Mouse (Mus musculus) liver, embryonic 14.5 days (tissue): Measurements from ENCODE around the gene Vps51. TPM values are rescaled to one million over a fixed set of nuclear protein-coding genes. Genes with fewer than 3 reads are reported as not detected.

Experiments
- ATAC-seq: fragments of 200-750 bp; cut with Nextera tagmentation; 2 replicates; pipeline ENCODE4 v1.8.0; 2017; ENCODE audit warnings: moderate number of reproducible peaks, mild to moderate bottlenecking, moderate library complexity; ENCODE audit not compliant: insufficient read depth
- DNase-seq, 3 experiments: peaks; one replicate each; pipeline ENCODE4 v3.0.0-alpha.2; 2012 to 2013; ENCODE audit warnings: low read depth in 3 of 3, low spot score in 3 of 3
- H3K27ac ChIP-seq: fragments of 300-500 bp; sonication (generic); 2 replicates; pipeline ENCODE4 v1.5.1; 2014; ENCODE audit warnings: moderate library complexity, mild to moderate bottlenecking, control low read depth, inconsistent platforms
- H3K27me3 ChIP-seq: fragments of 300-500 bp; sonication (generic); 2 replicates; pipeline ENCODE4 v1.6.1; 2014; ENCODE audit warnings: mild to moderate bottlenecking, low read length, moderate library complexity; ENCODE audit not compliant: control insufficient read depth, insufficient read depth
- H3K36me3 ChIP-seq: fragments of 300-500 bp; sonication (generic); replicated peaks from 2 replicates; pipeline ENCODE4 v1.6.1; 2014; ENCODE audit warnings: low read depth; ENCODE audit not compliant: control insufficient read depth, insufficient read depth
- H3K4me1 ChIP-seq, 2 experiments: fragments of 200-500 bp in 1 of 2; fragments of 300-500 bp in 1 of 2; sonication (generic) in 1 of 2; replicated peaks; 2 replicates each; pipeline ENCODE4 v1.6.1; 2012 to 2014; ENCODE audit warnings: antibody characterized with exemption in 1 of 2, inconsistent platforms in 1 of 2, low read length in 1 of 2; ENCODE audit not compliant: control insufficient read depth in 2 of 2, insufficient read depth in 2 of 2
- H3K4me2 ChIP-seq: fragments of 300-500 bp; sonication (generic); 2 replicates; pipeline ENCODE4 v1.6.1; 2014; ENCODE audit warnings: low read depth, mild to moderate bottlenecking, control low read depth, moderate library complexity
- H3K4me3 ChIP-seq, 2 experiments: fragments of 200-500 bp in 1 of 2; fragments of 300-500 bp in 1 of 2; sonication (generic) in 1 of 2; 2 replicates each; pipeline ENCODE4 v1.5.1; 2012 to 2014; ENCODE audit warnings: low read depth in 2 of 2, low read length in 2 of 2, mild to moderate bottlenecking in 2 of 2, control low read depth in 1 of 2, inconsistent platforms in 1 of 2, moderate library complexity in 1 of 2; ENCODE audit not compliant: insufficient read depth in 1 of 2
- H3K9ac ChIP-seq: fragments of 300-500 bp; sonication (generic); replicated peaks from 2 replicates; pipeline ENCODE4 v1.6.1; 2014; ENCODE audit warnings: mild to moderate bottlenecking, control low read depth, moderate library complexity
- H3K9me3 ChIP-seq: fragments of 300-500 bp; sonication (generic); 2 replicates; pipeline ENCODE4 v1.6.1; 2016; ENCODE audit warnings: low read length, mixed read lengths; ENCODE audit not compliant: control insufficient read depth
- CTCF ChIP-seq: IDR thresholded peaks from 2 replicates; pipeline ENCODE4 v1.5.1; 2016; ENCODE audit warnings: antibody characterized with exemption, low read depth, control low read depth
- EP300 ChIP-seq: IDR thresholded peaks from 2 replicates; pipeline ENCODE4 v1.6.1; 2016; ENCODE audit warnings: antibody characterized with exemption, low read depth
- WGBS: fragments of 180-500 bp; shearing (Covaris S2); extraction: QIAGEN DNeasy Blood & Tissue Kit; methylation state at CpG from one replicate; pipeline ENCODE4 v1.1.7; 2014; ENCODE audit not compliant: insufficient replicate concordance; 5-methylcytosine and 5-hydroxymethylcytosine counted together
- polyA plus RNA-seq, 2 experiments: library from polyadenylated mRNA; depleted of rRNA in 1 of 2; stranded (reverse) in 1 of 2; unstranded in 1 of 2; fragments of >200 nt; fragmentation: Nextera tagmentation in 1 of 2; extraction: Ambion mirVana in 1 of 2; gene quantifications; 2 replicates each; pipeline versions ENCODE4 v1.2.1 to v1.2.3; 2012 to 2014

The Vps51 gene
- polyA plus RNA-seq, 2 experiments = 19.9 to 21.9 TPM

DNA sequence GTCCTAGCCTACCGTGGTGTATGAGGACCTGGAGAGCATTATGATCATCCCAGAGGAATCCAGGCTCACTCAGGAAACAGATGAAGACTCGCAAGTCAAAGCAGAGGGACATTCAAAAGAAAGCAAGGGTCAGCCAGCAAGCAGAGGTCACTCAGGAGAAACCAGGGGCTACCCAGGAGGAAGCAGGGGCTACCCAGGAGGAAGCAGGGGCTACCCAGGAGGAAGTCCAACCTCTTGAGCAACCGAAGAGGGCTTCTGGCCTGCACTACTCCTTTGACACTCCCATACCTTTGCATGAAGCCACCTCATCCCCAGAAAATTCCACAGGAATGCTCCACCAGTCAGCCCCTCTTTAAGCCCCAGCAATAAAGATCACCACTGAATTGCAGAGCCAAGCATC, 20.8 kb upstream of the Vps51 start:
- H3K9ac ChIP-seq = no peak overlapping the region
- H3K27ac ChIP-seq = no peak overlapping the region
- WGBS = 61% methylated on average over 3 of the region's 3 CpGs
- H3K4me2 ChIP-seq = no peak overlapping the region
- peaks cover 17% of the 10 kb centered on the region for H3K36me3 ChIP-seq
- ATAC-seq = no peak
- no peak for DNase-seq
- peaks cover 10% of the 10 kb centered on the region in 2 experiments for H3K4me1 ChIP-seq
- no peaks in the 10 kb centered on the region for H3K9me3 ChIP-seq
- no peak overlapping the region for H3K4me3 ChIP-seq
- TF ChIP-seq EP300 (no peak), CTCF (no peak)
- H3K27me3 ChIP-seq = no peaks in the 10 kb centered on the region

DNA sequence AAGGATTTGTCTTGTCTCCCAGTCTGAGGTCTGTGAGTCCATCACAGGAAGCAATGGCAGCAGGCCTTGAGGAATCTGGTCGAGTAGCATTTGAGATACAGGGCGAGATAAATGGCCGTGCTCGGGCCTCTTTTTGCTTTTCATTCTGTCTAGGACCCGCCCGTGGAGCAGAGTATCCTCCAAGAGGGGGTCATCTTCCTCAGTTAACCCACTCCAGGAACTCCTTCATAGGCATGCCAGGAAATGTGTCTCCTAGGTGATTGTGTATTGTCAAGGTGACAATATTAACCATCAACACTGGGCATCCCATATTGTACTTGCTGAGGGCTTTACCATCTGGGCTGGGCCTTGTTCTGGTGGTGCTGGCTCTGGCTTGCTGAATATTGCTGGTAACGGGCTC, 17.1 kb upstream of the Vps51 start, which contains the start of gene AC131692.1:
Gene AC131692.1, plus strand, starts transcription at position 301 of the 400 bp plus-strand sequence.
- no peak within 1 kb of the TSS for H3K4me3 ChIP-seq
- peaks cover 53% of the 10 kb centered on the region for H3K36me3 ChIP-seq
- 77% methylated on average over 7 of the region's 7 CpGs for WGBS
- no peak within 1 kb of the TSS for H3K4me2 ChIP-seq
- no peaks in the 10 kb centered on the region for H3K9me3 ChIP-seq
- ATAC-seq (no peak), DNase-seq (no peak)
- no peak within 1 kb of the TSS for H3K9ac ChIP-seq
- H3K27ac ChIP-seq = no peak within 1 kb of the TSS
- no peaks in the 10 kb centered on the region for H3K27me3 ChIP-seq
- no peaks in the 10 kb centered on the region for H3K4me1 ChIP-seq
- no peak for TF ChIP-seq EP300
- TF ChIP-seq CTCF = no peak

GRCm38 (mm10) chr19:6088841-6089240, 11.8 kb upstream of the Vps51 start:
- Histone ChIP-seq H3K9ac (no peak overlapping the region), H3K4me1 (peaks cover 7 to 8% of the 10 kb centered on the region in 2 experiments; a peak in 3 of 4 replicates), H3K4me2 (no peak overlapping the region), H3K27me3 (no peaks in the 10 kb centered on the region), H3K27ac (no peak overlapping the region), H3K4me3 (no peak overlapping the region), H3K9me3 (no peaks in the 10 kb centered on the region), H3K36me3 (peaks cover 66% of the 10 kb centered on the region)
- ATAC-seq (no peak), DNase-seq (no peak)
- whole genome bisulfite sequencing = 93% methylated on average over 13 of the region's 13 CpGs
- no peak for TF ChIP-seq CTCF
- TF ChIP-seq EP300 = no peak

- peaks cover 36% of the 10 kb centered on the region for H3K36me3 ChIP-seq
- WGBS = under 1% methylated on average over 17 of the region's 17 CpGs
Measured at GRCm38 (mm10) chr19:6085417-6085879, 8.4 kb upstream of the Vps51 start.

DNA sequence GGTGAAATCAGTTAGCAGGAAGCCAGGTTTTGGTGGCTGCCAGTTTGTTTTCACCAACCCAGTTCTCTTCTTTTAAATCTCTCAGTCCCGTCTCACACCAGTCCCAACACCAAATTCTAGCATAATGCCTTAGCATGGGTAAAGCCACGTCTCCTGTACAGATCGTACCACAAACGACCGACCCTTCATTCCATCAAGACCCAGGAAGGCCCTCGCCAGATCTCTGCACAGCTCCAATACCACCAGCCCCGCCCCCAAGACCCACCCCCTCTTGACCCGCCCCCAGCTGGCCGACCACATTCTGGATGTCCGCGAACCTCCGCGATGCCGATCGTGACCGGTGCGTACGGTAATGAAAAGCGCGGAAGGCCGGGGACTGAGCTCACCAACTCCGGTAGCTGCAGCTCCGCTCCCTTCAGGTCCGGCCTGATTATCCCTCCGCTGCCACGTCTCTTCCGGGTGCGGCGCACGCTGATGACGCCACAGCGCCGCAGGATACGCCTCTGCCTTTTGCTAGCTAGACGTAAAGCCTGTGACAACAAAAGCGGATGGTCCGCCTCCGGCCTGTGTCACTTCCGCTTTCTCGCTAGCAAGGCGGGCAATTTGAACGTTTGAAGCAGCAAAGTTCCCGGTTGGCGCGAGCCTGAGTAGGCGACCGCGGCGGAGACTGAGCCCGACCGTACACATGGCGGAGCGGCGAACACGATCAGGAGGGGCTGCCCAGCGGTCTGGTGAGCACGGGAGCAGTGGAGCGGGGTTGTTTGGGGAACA, 7.6 kb upstream of the Vps51 start, which contains the start of the genes Zfpl1 and Cdca5:
Gene Zfpl1, minus strand, starts transcription at position 479 of the 771 bp plus-strand sequence.
Gene Cdca5, plus strand, starts transcription at position 506 of the 771 bp plus-strand sequence.
- Histone ChIP-seq H3K27me3 (no peaks in the 10 kb centered on the region), H3K4me1 (peaks cover 9 to 10% of the 10 kb centered on the region in 2 experiments; a peak in 3 of 4 replicates), H3K9ac (peak within 1 kb of the TSS; percentile 93), H3K4me2 (peak within 1 kb of the TSS; percentile 92), H3K9me3 (no peaks in the 10 kb centered on the region), H3K36me3 (peaks cover 28% of the 10 kb centered on the region), H3K4me3 (peak within 1 kb of the TSS; percentile 81), H3K27ac (peak within 1 kb of the TSS; percentile 87)
- DNase-seq (peak; percentile 98), ATAC-seq (peak; percentile 86)
- WGBS = under 1% methylated on average over 58 of the region's 58 CpGs
- TF ChIP-seq EP300 (no peak), CTCF (0 out of 2 replicates have a peak, but pooled peaks have one; percentile 14)

More at GRCm38 (mm10) chr19:6085417-6085879, 8.4 kb upstream of the Vps51 start:
- H3K9ac ChIP-seq = peak overlapping the region; percentile 93
- TF ChIP-seq CTCF = no peak
- TF ChIP-seq EP300 = no peak
- H3K9me3 ChIP-seq = no peaks in the 10 kb centered on the region
- no peaks in the 10 kb centered on the region for H3K27me3 ChIP-seq
- ATAC-seq = peak; percentile 75
- peak overlapping the region; percentile 87 for H3K27ac ChIP-seq
- H3K4me1 ChIP-seq = peaks cover 9 to 10% of the 10 kb centered on the region in 2 experiments; a peak in 3 of 4 replicates
- peak overlapping the region; percentile 81 for H3K4me3 ChIP-seq
- peak overlapping the region; percentile 92 for H3K4me2 ChIP-seq
- DNase-seq = peak; percentile 73 to 81 (median 77)
